Mouse (Mus musculus): Measurements from ENCODE around the gene Sv2b. TPM values are rescaled to one million over a fixed set of nuclear protein-coding genes. Genes with fewer than 3 reads are reported as not detected.
"Not testable (repeated sequence)": the region's sequence is repeated elsewhere in the genome, so short reads cannot be mapped to it uniquely, and the experiment has no call there.

Gene Sv2b
- polyA plus RNA-seq, 1 experiment from 2014 or later = 1.2 TPM

DNA sequence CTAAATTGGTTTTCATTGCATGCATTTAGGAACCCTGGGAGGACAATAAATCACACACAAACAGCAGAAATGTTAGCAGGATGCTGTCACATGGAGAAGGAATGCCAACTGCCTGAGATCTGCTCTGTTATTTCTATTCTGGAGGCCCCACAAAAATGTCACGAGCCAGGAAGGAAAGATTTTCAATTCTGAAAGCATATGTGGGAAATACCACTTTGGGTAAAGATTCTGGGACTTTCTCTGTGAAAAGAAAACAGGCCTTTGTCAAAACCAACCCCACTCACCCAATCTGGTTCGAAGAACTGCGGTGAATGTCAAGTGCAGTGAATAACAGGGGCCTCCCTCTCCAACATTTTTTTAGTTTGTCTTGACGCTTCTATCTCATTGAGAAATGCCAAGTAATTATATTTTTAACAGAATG, 99.8 kb downstream of the Sv2b start:
- no peak for ATAC-seq (ENCODE audit: low FRiP score, low TSS enrichment)

DNA sequence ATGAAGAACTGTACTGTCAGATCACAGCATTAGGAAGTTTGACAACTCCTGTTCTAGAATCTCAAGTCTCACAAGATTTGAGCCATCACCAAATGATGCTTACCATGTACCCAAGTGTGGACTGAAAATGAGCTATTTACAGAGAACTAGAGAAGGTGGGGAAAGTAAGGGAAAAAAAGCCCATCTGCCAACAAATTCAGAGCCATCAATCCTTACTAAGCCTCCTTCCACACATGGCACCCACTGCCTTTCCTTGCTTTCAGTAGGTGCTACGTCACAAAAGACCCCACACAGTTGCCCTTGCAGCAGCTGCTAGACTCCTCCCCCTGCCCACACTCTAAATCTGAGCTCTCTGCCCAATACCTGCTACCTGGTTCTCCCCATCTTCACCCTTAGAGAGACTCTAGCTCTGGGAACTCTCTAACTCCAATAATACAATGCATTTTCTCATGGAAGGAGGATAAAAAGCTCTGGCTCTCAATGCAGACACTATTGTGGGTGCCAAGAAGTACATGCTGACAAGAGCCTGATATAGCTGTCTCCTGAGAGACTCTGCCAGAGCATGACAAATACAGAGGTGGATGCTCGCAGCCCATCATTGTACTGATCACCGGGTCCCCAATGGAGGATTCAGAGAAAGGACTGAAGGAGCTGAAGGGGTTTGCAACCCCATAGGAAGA, 101.0 kb downstream of the Sv2b start:
- Histone ChIP-seq H3K9ac (ENCODE audit: low read depth, low read length) (no peak overlapping the region), H3K4me1 (ENCODE audit: control insufficient read depth, insufficient read depth, low read length) (no peaks in the 10 kb centered on the region)
- WGBS = 91% methylated on average over 3 of the region's 3 CpGs

More for the DNA sequence above, 99.8 kb downstream of the Sv2b start:
- H3K4me1 ChIP-seq (ENCODE audit: control insufficient read depth, insufficient read depth, low read length) = no peaks in the 10 kb centered on the region
- H3K36me3 ChIP-seq (ENCODE audit: control insufficient read depth, insufficient read depth, low read length) = no peaks in the 10 kb centered on the region
- no peak overlapping the region for H3K4me3 ChIP-seq (ENCODE audit: low read length)
- H3K4me2 ChIP-seq (replicated peaks; ENCODE audit: low read depth, low read length) = no peak overlapping the region
- no peaks in the 10 kb centered on the region for H3K27me3 ChIP-seq (ENCODE audit: control insufficient read depth, insufficient read depth, low read length)
- no peak overlapping the region for H3K27ac ChIP-seq (ENCODE audit: low read depth, low read length)
- no peak overlapping the region for H3K9ac ChIP-seq (ENCODE audit: low read depth, low read length)
- WGBS = 51% methylated on average over 4 of the region's 4 CpGs
- H3K9me3 ChIP-seq (ENCODE audit: control insufficient read depth, low read length) = no peaks in the 10 kb centered on the region

DNA sequence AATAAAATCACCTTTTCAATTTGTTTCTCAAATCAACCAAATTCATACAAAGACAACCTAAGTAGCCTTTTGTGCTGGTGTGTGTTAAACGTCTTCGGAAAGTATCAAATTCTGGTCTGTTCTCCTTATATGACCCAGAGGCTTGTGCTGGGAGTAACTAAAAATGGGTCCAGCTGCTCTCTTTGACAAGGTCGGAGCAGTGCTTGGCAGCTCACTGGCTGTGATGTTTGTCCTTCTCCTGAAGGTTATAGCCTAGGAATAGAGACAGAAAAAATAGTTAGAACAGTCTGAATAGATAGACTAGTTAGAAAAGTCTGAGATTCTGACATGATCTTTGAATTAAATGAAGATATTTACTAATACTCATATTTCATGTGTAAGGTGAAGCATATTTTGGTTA, 102.4 kb downstream of the Sv2b start:
- no peak for ATAC-seq (ENCODE audit: low FRiP score, low TSS enrichment)
- Histone ChIP-seq H3K9ac (ENCODE audit: low read depth, low read length) (no peak overlapping the region), H3K4me1 (ENCODE audit: control insufficient read depth, insufficient read depth, low read length) (no peaks in the 10 kb centered on the region), H3K27me3 (ENCODE audit: control insufficient read depth, insufficient read depth, low read length) (no peaks in the 10 kb centered on the region), H3K27ac (ENCODE audit: low read depth, low read length) (no peak overlapping the region), H3K4me3 (ENCODE audit: low read length) (no peak overlapping the region), H3K4me2 (replicated peaks; ENCODE audit: low read depth, low read length) (no peak overlapping the region), H3K36me3 (ENCODE audit: control insufficient read depth, insufficient read depth, low read length) (no peaks in the 10 kb centered on the region), H3K9me3 (ENCODE audit: control insufficient read depth, low read length) (no peaks in the 10 kb centered on the region)
- 82% methylated on average over 3 of the region's 3 CpGs for WGBS

More for the DNA sequence above, 101.0 kb downstream of the Sv2b start:
- Histone ChIP-seq H3K9me3 (ENCODE audit: control insufficient read depth, low read length) (no peaks in the 10 kb centered on the region), H3K4me3 (ENCODE audit: low read length) (no peak overlapping the region), H3K27me3 (ENCODE audit: control insufficient read depth, insufficient read depth, low read length) (no peaks in the 10 kb centered on the region), H3K4me2 (replicated peaks; ENCODE audit: low read depth, low read length) (no peak overlapping the region), H3K27ac (ENCODE audit: low read depth, low read length) (no peak overlapping the region), H3K36me3 (ENCODE audit: control insufficient read depth, insufficient read depth, low read length) (no peaks in the 10 kb centered on the region)
- ATAC-seq (ENCODE audit: low FRiP score, low TSS enrichment) = no peak

DNA sequence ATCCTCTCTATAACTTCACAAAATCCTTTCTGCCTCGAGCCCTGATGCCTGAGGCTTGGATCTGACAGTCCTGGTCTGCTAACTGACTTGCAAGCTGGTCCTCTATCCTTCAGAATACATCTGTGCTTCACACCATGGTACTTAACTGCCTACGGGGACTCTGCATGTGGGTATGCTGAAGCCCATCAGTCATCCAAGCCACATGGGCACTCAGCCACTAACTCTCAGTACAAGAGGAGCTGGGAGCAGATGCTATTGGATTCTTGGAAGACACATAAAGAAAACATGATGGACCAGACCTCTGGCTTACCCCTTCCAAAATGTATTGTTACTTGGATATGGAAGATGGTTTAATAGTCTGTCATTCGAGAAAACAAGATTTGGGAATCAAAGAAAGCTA, 103.7 kb downstream of the Sv2b start:
- WGBS = 84% methylated on average over 3 of the region's 3 CpGs
- no peak overlapping the region for H3K4me3 ChIP-seq (ENCODE audit: low read length)
- H3K36me3 ChIP-seq (ENCODE audit: control insufficient read depth, insufficient read depth, low read length) = no peaks in the 10 kb centered on the region

DNA sequence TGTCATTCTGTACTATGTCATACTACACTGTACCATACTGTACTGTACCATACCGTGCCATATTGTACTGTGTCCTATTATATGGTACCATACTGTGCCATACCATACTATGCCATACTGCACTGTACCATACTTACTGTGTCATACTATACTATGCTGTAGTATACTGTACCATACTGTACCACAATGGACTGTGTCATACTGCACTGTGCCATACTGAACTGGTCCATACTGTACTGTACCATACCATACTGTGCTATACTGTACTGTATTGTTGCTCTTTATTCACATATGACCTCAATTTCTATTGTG, 114.2 kb downstream of the Sv2b start:
- WGBS = 100% methylated on average over 1 of the region's 1 CpGs
- not testable (repeated sequence) for H3K4me2 ChIP-seq (replicated peaks; ENCODE audit: low read depth, low read length); H3K4me3 ChIP-seq (ENCODE audit: low read length); H3K9me3 ChIP-seq (ENCODE audit: control insufficient read depth, low read length); H3K9ac ChIP-seq (ENCODE audit: low read depth, low read length); H3K36me3 ChIP-seq (ENCODE audit: control insufficient read depth, insufficient read depth, low read length); H3K27me3 ChIP-seq (ENCODE audit: control insufficient read depth, insufficient read depth, low read length); H3K27ac ChIP-seq (ENCODE audit: low read depth, low read length); H3K4me1 ChIP-seq (ENCODE audit: control insufficient read depth, insufficient read depth, low read length)
- 0 out of 2 replicates have a peak, but pooled peaks have one; percentile 16 for ATAC-seq (ENCODE audit: low FRiP score, low TSS enrichment)

More for the DNA sequence above, 103.7 kb downstream of the Sv2b start:
- H3K4me1 ChIP-seq (ENCODE audit: control insufficient read depth, insufficient read depth, low read length) = no peaks in the 10 kb centered on the region
- ATAC-seq (ENCODE audit: low FRiP score, low TSS enrichment) = no peak
- no peak overlapping the region for H3K9ac ChIP-seq (ENCODE audit: low read depth, low read length)
- no peaks in the 10 kb centered on the region for H3K27me3 ChIP-seq (ENCODE audit: control insufficient read depth, insufficient read depth, low read length)
- no peaks in the 10 kb centered on the region for H3K9me3 ChIP-seq (ENCODE audit: control insufficient read depth, low read length)
- H3K4me2 ChIP-seq (replicated peaks; ENCODE audit: low read depth, low read length) = no peak overlapping the region
- H3K27ac ChIP-seq (ENCODE audit: low read depth, low read length) = no peak overlapping the region

DNA sequence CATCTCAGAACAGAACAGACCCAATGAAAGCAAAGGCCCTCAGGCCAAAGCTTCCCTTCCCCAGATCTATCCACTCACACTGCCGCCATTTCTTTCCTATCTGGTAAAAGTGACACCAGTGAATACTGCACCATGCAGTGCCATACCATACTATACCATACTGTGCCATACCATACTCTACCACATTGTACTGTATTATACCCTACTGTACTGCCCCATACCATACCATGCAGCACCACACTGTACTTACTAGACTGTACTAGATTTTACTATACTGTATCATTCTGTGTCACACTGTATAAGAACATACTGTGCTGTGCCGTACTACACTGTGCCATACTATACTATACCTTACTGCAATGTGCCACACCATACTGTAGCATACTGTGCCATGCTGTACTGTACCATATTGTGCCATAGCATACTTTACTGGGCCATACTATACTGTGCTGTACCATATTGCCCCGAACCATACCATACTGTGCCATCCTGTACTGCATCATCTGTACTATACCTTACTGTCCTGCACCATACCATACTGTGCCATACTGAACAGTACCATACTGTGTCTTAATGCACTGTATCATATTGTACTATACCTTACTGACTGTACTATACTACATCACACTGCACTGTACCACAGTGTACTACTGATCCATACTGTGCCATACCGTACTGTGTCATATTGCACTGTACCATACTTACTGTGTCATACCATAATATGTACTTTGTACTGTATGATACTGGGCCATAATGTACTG, 114.7 kb downstream of the Sv2b start:
- Histone ChIP-seq H3K27me3 (ENCODE audit: control insufficient read depth, insufficient read depth, low read length) (no peaks in the 10 kb centered on the region), H3K9ac (ENCODE audit: low read depth, low read length) (no peak overlapping the region), H3K4me1 (ENCODE audit: control insufficient read depth, insufficient read depth, low read length) (no peaks in the 10 kb centered on the region), H3K27ac (ENCODE audit: low read depth, low read length) (no peak overlapping the region), H3K4me2 (replicated peaks; ENCODE audit: low read depth, low read length) (no peak overlapping the region), H3K36me3 (ENCODE audit: control insufficient read depth, insufficient read depth, low read length) (no peaks in the 10 kb centered on the region), H3K9me3 (ENCODE audit: control insufficient read depth, low read length) (no peaks in the 10 kb centered on the region), H3K4me3 (ENCODE audit: low read length) (no peak overlapping the region)
- 95% methylated on average over 4 of the region's 4 CpGs for WGBS
- 0 out of 2 replicates have a peak, but pooled peaks have one; percentile 16 for ATAC-seq (ENCODE audit: low FRiP score, low TSS enrichment)

DNA sequence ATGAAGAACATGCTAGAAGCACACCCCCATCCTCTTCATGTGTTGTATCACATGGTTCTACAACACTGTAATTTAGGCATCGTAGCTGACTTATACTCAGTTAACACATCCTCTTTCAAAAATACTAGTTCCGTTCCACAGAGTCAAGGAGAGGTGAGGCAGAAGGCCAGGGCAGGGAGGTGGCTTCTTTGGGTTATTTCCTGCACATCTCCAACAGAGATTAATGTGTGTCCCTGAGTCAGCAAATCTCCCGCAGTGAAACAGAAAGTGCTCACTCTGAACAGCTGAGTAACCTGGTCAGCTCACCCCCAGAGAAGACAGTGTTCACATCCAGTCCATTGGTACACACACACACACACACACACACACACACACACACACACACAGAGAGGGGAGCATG, 118.9 kb downstream of the Sv2b start:
- Histone ChIP-seq H3K4me1 (ENCODE audit: control insufficient read depth, insufficient read depth, low read length) (no peaks in the 10 kb centered on the region), H3K9ac (ENCODE audit: low read depth, low read length) (no peak overlapping the region), H3K36me3 (ENCODE audit: control insufficient read depth, insufficient read depth, low read length) (no peaks in the 10 kb centered on the region), H3K4me2 (replicated peaks; ENCODE audit: low read depth, low read length) (no peak overlapping the region), H3K9me3 (ENCODE audit: control insufficient read depth, low read length) (no peaks in the 10 kb centered on the region), H3K4me3 (ENCODE audit: low read length) (no peak overlapping the region), H3K27me3 (ENCODE audit: control insufficient read depth, insufficient read depth, low read length) (no peaks in the 10 kb centered on the region), H3K27ac (ENCODE audit: low read depth, low read length) (no peak overlapping the region)
- ATAC-seq (ENCODE audit: low FRiP score, low TSS enrichment) = no peak
- 56% methylated on average over 3 of the region's 3 CpGs for WGBS

DNA sequence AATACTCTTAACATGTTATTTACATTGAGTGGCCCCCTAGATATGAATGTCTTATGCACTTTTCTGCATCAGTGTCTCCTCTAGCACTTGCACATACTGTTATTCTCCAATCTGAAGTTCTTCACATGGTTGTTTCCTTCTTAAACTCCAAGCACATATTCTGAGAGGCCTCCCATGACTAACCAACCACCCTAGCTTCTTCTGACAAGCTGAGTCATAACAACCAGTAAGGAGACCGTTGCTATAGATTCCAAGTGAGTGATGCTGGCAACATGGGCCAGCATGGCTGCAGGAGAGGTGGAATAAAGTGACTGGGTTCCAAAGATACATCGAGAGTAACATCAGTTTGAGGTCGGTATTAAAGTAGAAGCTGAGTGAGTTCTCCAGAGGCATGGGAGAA, 134.0 kb downstream of the Sv2b start:
- ATAC-seq (ENCODE audit: low FRiP score, low TSS enrichment) = no peak
- H3K9me3 ChIP-seq (ENCODE audit: control insufficient read depth, low read length) = no peaks in the 10 kb centered on the region

DNA sequence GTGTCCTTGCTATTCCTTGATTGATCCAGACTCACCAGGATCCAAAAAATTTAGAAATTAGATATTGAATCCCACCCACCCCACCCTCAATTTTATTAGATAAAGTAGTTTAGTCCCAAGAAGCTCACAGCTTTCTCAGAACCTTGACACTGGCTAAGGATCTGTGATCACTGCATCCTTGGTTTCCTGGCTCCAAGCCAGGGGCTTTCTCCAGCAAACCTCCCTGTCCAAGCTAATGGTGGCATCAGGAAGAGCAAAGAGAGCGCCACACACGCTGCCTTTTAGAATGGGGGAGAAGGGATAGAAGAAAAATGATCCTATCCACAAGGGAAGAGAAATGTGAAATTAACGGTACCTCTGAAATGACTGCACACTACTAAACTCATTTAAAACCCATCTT, 141.6 kb downstream of the Sv2b start:
- Histone ChIP-seq H3K4me2 (replicated peaks; ENCODE audit: low read depth, low read length) (no peak overlapping the region), H3K27me3 (ENCODE audit: control insufficient read depth, insufficient read depth, low read length) (no peaks in the 10 kb centered on the region), H3K4me1 (ENCODE audit: control insufficient read depth, insufficient read depth, low read length) (no peaks in the 10 kb centered on the region), H3K9ac (ENCODE audit: low read depth, low read length) (no peak overlapping the region), H3K9me3 (ENCODE audit: control insufficient read depth, low read length) (no peaks in the 10 kb centered on the region), H3K4me3 (ENCODE audit: low read length) (no peak overlapping the region), H3K36me3 (ENCODE audit: control insufficient read depth, insufficient read depth, low read length) (no peaks in the 10 kb centered on the region), H3K27ac (ENCODE audit: low read depth, low read length) (no peak overlapping the region)
- WGBS = 89% methylated on average over 3 of the region's 3 CpGs
- no peak for ATAC-seq (ENCODE audit: low FRiP score, low TSS enrichment)

More for the DNA sequence above, 134.0 kb downstream of the Sv2b start:
- H3K9ac ChIP-seq (ENCODE audit: low read depth, low read length) = no peak overlapping the region
- no peaks in the 10 kb centered on the region for H3K27me3 ChIP-seq (ENCODE audit: control insufficient read depth, insufficient read depth, low read length)
- H3K36me3 ChIP-seq (ENCODE audit: control insufficient read depth, insufficient read depth, low read length) = no peaks in the 10 kb centered on the region
- no peak overlapping the region for H3K27ac ChIP-seq (ENCODE audit: low read depth, low read length)
- H3K4me3 ChIP-seq (ENCODE audit: low read length) = no peak overlapping the region
- 88% methylated on average over 3 of the region's 3 CpGs for WGBS
- no peaks in the 10 kb centered on the region for H3K4me1 ChIP-seq (ENCODE audit: control insufficient read depth, insufficient read depth, low read length)
- no peak overlapping the region for H3K4me2 ChIP-seq (replicated peaks; ENCODE audit: low read depth, low read length)

All from kidney, embryonic 14.5 days (tissue).